Mouse (Mus musculus) ovary, postnatal 36 days (tissue): Measurements from ENCODE around the gene Map4k5.

Experiments used
- DNase-seq: peaks from one replicate; pipeline ENCODE4 v3.0.0; 2022; ENCODE audit warnings: low spot score, mixed read lengths

Map4k5 gene

GRCm38 (mm10) chr12:69788380-69788779 is 104.6 kb downstream of the Map4k5 start:
- DNase-seq: no peak

- DNase-seq: no peak
Observed at GRCm38 (mm10) chr12:69785471-69785870, 107.5 kb downstream of the Map4k5 start.

- no peak for DNase-seq
Observed at GRCm38 (mm10) chr12:69783247-69784025, 109.6 kb downstream of the Map4k5 start.

GRCm38 (mm10) chr12:69781935-69782650 is 110.9 kb downstream of the Map4k5 start:
- DNase-seq: peak; percentile 42

GRCm38 (mm10) chr12:69781480-69781879 is 111.5 kb downstream of the Map4k5 start:
- DNase-seq: no peak

- DNase-seq: no peak
Observed at GRCm38 (mm10) chr12:69777957-69778356, 115.0 kb downstream of the Map4k5 start.

- no peak for DNase-seq
Observed at GRCm38 (mm10) chr12:69777341-69777730, 115.7 kb downstream of the Map4k5 start.

GRCm38 (mm10) chr12:69776607-69777340 is 116.2 kb downstream of the Map4k5 start:
- DNase-seq: peak; percentile 30

GRCm38 (mm10) chr12:69768841-69769240 is 124.2 kb downstream of the Map4k5 start:
- no peak for DNase-seq

- DNase-seq: no peak
Observed at GRCm38 (mm10) chr12:69767476-69768258, 125.3 kb downstream of the Map4k5 start.

GRCm38 (mm10) chr12:69766185-69766904 is 126.7 kb downstream of the Map4k5 start:
- no peak for DNase-seq

GRCm38 (mm10) chr12:69765543-69765942 is 127.5 kb downstream of the Map4k5 start:
- DNase-seq: no peak

- no peak for DNase-seq
Observed at GRCm38 (mm10) chr12:69761603-69762002, 131.4 kb downstream of the Map4k5 start.

- DNase-seq: no peak
Observed at GRCm38 (mm10) chr12:69760743-69761406, 132.1 kb downstream of the Map4k5 start.

GRCm38 (mm10) chr12:69760014-69760413 is 133.0 kb downstream of the Map4k5 start:
- DNase-seq: no peak

- DNase-seq: no peak
Observed at GRCm38 (mm10) chr12:69759267-69759885, 133.6 kb downstream of the Map4k5 start.

- peak; percentile 45 for DNase-seq
Observed at GRCm38 (mm10) chr12:69758221-69759185, 134.5 kb downstream of the Map4k5 start.

- DNase-seq: peak; percentile 88
Observed at GRCm38 (mm10) chr12:69757418-69758141, 135.4 kb downstream of the Map4k5 start.
